Mouse (Mus musculus) cerebellum, adult (tissue): ENCODE results near the gene Fam241b.

Experiments
- ATAC-seq: cut with Nextera tagmentation; 2 replicates; pipeline ENCODE4 v1.9.2; 2017; ENCODE audit warnings: mild to moderate bottlenecking, moderate library complexity, mixed read lengths; ENCODE audit not compliant: insufficient number of reproducible peaks, low FRiP score, low TSS enrichment

Gene Fam241b

GRCm38 (mm10) chr10:62135696-62136470 lies 7.8 kb downstream of the Fam241b start:
- no peak for ATAC-seq

- no peak for ATAC-seq
Measured at GRCm38 (mm10) chr10:62132691-62133281, 10.9 kb downstream of the Fam241b start, which contains the start of gene Neurog3. Neurog3 (plus strand) TSS chr10:62133090.

DNA sequence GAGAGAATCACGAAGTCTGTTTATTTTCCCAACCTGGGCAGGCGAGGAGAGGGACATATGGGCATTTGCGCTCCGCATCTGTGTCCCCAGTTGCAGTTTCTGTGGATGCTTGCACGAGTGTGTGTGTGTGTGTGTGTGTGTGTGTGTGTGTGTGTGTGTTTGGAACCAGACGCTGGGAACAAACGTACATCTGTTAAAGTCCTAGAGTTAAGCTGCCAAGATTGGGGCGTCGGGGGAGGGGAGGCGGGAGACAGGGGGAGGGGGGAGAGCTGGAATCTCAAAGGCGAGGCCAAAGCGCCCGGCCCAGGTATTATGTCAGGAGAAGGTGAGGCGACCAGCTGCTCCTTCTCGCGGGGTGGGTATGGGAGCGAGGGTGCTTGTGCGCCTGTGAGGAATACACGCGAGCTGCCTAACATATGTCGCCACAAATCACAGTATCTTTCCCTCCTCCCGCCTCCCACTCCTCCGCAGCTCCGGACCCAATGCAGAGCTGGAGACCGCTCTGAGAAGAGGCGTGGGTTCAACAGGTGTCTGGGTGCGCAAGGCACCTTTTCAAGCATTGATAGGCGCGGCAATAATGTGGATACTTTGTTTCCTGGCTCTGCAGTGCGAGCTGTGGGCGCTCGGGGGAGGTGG lies 15.3 kb downstream of the Fam241b start:
- no peak for ATAC-seq

GRCm38 (mm10) chr10:62127711-62128231 lies 15.9 kb downstream of the Fam241b start:
- ATAC-seq, result no peak

DNA sequence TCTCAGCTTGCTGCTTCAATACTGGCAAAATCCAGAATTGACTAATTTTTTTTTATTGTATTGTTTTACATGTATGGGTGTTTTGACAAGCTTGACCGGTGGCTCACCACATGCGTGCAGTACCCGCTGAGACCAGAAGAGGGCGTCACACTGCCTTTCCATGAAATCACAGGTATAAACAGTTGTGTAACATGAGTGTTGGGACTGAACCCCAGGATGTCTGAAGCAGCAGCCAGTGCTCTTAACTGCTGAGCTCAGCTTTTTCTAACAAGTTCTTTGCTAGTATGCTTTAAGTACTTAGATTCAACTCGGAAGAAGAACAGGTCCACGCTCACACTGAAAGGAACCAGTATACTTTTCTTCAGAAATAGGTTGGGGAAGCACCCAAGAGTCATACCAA lies 16.6 kb downstream of the Fam241b start:
- no peak for ATAC-seq

DNA sequence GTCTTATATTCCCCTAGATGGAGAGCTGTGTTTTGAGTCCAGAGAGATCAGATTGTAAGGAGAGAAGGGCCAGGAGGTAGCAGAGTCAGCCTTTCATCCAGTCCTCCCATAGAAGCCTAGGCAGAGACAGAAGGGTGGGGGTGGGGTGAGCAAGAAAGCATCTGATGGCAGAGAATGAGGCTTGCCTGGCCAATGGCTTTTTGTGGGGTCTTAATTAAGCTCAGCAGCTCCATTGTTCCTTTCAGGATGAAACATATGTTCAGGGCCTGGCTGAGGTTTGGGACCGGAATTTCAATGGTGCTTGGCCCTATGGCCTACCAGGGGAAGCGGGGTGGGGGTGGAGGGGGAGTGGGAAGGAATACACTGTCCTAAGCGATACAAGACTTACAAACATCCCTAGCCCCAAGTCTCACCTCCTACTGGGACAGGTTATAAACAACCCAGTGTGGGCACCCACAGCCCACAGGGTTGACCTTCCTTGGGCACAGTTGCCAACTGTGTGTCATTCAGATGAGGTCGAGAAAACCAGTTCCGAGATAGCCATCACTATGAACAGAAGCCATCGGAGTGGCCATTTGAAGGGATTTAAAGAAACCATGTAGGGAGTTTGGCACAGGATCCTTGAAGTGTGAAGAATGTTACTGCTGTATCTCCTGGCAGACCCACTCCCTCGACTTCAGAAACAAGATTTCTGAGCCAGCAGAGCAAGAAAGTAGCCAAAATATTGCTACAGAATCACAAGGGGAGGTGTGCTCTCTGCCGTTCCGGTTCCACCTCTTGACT lies 29.7 kb downstream of the Fam241b start:
- no peak for ATAC-seq

DNA sequence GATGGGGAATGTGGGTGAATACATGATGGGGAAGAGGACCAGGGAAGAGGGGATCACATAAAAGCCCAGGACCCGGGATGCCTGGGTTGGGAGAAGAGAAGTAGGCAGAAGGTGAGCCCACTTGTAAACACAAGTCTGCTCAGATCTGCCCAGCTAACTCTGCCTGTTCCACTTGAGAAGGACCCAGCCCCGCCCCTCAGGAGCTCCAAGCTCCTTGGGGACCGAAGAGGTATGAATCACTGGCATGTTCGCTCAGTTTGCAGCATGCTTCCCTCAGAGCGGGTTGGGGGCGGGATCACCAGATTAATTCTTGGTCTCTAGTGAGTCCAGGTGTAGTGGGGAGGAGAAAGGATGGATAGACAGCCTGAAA lies 32.5 kb downstream of the Fam241b start:
- peak; percentile 34; the same call in 1 of the 2 replicates for ATAC-seq

GRCm38 (mm10) chr10:62110504-62111206 lies 33.1 kb downstream of the Fam241b start:
- ATAC-seq, result peak; percentile 78

DNA sequence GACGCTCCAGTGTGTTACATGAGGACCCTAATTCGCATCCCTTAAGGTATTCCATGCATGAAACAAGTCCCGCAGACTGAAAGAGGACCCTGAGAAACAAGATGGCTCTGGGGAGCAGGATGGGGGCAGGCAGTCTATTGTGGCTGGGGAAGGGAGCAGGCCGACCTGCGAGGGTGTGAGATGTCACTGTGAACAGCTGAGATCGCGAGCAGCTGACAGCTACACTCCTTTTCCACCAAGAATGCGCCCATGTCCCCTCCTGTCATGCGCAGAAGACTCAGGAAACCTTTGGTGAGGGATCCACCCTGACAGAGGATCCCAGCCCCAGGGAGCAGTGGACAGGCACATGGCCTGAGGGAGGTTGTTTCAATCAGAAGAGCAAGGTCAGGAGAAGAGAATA lies 36.7 kb downstream of the Fam241b start:
- ATAC-seq, result no peak

- peak; percentile 9; the same call in 1 of the 2 replicates for ATAC-seq
Measured at GRCm38 (mm10) chr10:62104835-62105576, 38.7 kb downstream of the Fam241b start.

- no peak for ATAC-seq
Measured at GRCm38 (mm10) chr10:62101504-62102439, 41.9 kb downstream of the Fam241b start.

DNA sequence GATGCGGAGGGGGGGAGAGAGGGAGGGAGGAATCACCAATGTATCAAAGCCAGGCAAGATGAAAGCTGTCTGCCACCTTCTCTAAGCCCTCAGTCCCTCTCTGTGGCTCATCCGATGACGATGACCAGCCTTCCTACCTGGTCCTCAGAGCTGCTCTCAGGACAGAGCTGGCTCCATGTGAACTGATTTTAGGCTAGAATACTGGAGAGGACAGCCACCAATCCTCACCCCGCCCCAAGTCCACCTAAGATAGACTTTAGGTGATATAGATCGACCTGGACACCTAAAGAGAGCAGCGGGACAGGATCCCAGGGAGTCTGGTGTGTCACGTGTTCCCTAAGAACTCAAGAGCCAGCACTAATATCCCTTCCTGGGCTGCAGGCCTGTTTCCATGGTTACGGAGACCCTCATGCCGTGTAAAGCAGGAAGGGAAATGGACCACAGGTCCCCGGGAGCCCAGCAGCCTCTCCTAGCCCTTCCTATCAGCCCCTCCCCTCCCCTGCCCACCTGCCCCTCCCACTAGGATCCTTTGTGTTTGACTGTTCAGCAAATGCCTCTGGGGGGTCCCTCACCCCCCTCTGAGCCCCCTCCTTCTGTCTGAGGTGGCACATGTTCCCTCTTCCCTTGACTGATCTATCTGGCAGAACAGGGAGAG lies 43.8 kb downstream of the Fam241b start:
- ATAC-seq, result no peak

GRCm38 (mm10) chr10:62094401-62094800 lies 49.3 kb downstream of the Fam241b start:
- ATAC-seq, result no peak

GRCm38 (mm10) chr10:62093903-62094302 lies 49.8 kb downstream of the Fam241b start:
- no peak for ATAC-seq

DNA sequence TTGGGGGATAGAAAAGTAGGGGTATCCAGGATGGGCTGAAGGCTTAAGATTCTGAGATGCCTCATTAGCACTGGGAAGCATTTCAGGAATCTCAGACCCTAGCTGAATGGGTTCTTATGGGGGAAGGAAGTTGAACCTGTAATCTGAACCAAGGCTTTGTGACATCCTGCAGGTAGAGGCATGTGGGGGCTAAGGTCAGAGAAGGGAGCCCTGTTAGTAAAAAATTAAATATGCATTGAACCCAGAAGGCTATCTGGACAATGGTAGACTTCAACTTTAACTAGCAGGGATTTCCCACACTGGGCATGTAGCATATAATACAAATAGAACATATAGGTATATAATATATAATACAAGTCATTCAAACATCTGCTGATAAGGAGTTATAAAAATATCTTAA lies 54.2 kb downstream of the Fam241b start:
- no peak for ATAC-seq

DNA sequence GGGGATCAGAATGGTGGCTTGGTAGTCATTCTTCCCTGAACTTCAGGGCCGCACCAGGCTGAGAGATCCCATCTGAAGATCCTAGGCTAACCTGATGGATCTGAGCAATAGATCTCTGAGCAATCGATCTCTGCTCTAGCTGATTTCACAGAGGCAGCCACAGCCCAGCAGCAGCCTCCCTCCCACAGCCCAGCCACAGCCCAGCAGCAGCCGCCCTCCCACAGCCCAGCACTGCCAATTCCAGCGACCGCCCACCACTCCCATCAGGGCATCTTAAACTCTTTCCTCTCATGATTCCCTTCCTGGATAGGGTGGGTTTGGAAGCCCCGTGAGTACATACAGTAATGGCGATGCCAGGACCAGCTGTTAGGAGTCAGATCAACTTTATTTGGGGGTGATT lies 54.6 kb downstream of the Fam241b start:
- ATAC-seq, result no peak

GRCm38 (mm10) chr10:62088411-62088810 lies 55.3 kb downstream of the Fam241b start:
- ATAC-seq, result no peak

GRCm38 (mm10) chr10:62086826-62087225 lies 56.9 kb downstream of the Fam241b start:
- no peak for ATAC-seq
